Mouse (Mus musculus): ENCODE results near the gene Sim2. TPM values are rescaled to one million over a fixed set of nuclear protein-coding genes. Genes with fewer than 3 reads are reported as not detected.

Sim2 gene
- total RNA-seq, 2 experiments from 2014 or later = 0.30 to 0.47 TPM

GRCm38 (mm10) chr16:94157819-94158218 lies 73.1 kb downstream of the Sim2 start:
- no peak for DNase-seq (ENCODE audit: low spot score in 2 of 2)

- DNase-seq (ENCODE audit: low spot score in 2 of 2) = no peak
Observed at GRCm38 (mm10) chr16:94162000-94162399, 77.3 kb downstream of the Sim2 start.

- DNase-seq (ENCODE audit: low spot score in 2 of 2) = no peak
Observed at GRCm38 (mm10) chr16:94163051-94163450, 78.3 kb downstream of the Sim2 start.

GRCm38 (mm10) chr16:94164236-94164635 lies 79.5 kb downstream of the Sim2 start:
- DNase-seq (ENCODE audit: low spot score in 2 of 2) = no peak

GRCm38 (mm10) chr16:94164978-94165377 lies 80.2 kb downstream of the Sim2 start:
- no peak for DNase-seq (ENCODE audit: low spot score in 2 of 2)

GRCm38 (mm10) chr16:94168655-94169545 lies 84.2 kb downstream of the Sim2 start:
- DNase-seq (ENCODE audit: low spot score in 2 of 2) = no peak

GRCm38 (mm10) chr16:94170218-94170617 lies 85.5 kb downstream of the Sim2 start:
- DNase-seq (ENCODE audit: low spot score in 2 of 2) = no peak

GRCm38 (mm10) chr16:94173361-94173760 lies 88.6 kb downstream of the Sim2 start:
- DNase-seq (ENCODE audit: low spot score in 2 of 2) = no peak

GRCm38 (mm10) chr16:94175366-94175986 lies 90.7 kb downstream of the Sim2 start:
- no peak for DNase-seq (ENCODE audit: low spot score in 2 of 2)

Small RNA genes lying within 50 kb of the gene (microRNA-seq; reads per million reads assigned to microRNA genes)
- 0 reads per million in 2 experiments for gene Gm23062

Other genes starting within 250 kb of the Sim2 start
- under 1 TPM; 0.64 to 0.89 TPM for gene Chaf1b, start 201.0 kb upstream of the Sim2 start, total RNA-seq (2021)
- gene Cldn14, start 76.1 kb upstream of the Sim2 start, total RNA-seq (2021) = 1 to 10 TPM in 1 of 2 experiments, under 1 TPM in 1; 0.58 to 1.1 TPM
- 10 to 100 TPM; 13.5 to 13.9 TPM for gene Hlcs, start 228.6 kb downstream of the Sim2 start, total RNA-seq (2021)
- gene Ripply3, start 243.5 kb downstream of the Sim2 start, total RNA-seq (2021) = under 1 TPM in 1 of 2 experiments, not detected in 1; 0.20 TPM